Mouse (Mus musculus) ovary, postnatal 14 days (tissue): Measurements from ENCODE around the gene Chd8.
A peak's percentile ranks its signal among the peaks of the same experiment; 100 is the strongest.
"Not testable (repeated sequence)": the region's sequence is repeated elsewhere in the genome, so short reads cannot be mapped to it uniquely, and the experiment has no call there.

Experiments used
- DNase-seq: peaks from one replicate; pipeline ENCODE4 v3.0.0; 2022; ENCODE audit warnings: low spot score

Gene Chd8

GRCm38 (mm10) chr14:52257484-52258213 lies at the start of gene Chd8:
TSS of gene Chd8 (minus strand) at chr14:52257780.
- peak; percentile 95 for DNase-seq

DNA sequence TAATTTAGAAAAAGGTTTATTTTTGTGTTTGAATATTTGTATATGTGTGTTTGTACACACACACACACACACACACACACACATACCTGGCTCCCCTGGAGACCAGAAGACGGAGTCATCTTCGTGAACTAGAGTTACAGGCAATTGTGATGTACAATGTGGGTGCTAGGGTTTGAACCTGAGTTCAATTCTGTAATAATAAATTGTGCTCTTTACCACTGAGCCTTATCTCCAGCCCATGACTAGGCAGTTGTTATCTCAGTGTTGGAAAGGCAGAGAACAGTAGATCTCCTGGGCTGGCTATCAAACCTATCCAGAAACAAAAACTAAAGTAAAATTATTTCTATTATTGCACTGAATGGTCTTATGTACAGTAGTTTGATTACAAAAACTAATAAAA lies 48.5 kb upstream of the Chd8 start:
- DNase-seq, result no peak

- DNase-seq, result peak; percentile 76
Measured at GRCm38 (mm10) chr14:52304644-52305271, 47.2 kb upstream of the Chd8 start, which contains the start of gene Mettl3. TSS of gene Mettl3 (minus strand) at chr14:52305128.

- DNase-seq, result not testable (repeated sequence)
Measured at GRCm38 (mm10) chr14:52303517-52303916, 45.9 kb upstream of the Chd8 start.

- DNase-seq, result no peak
Measured at GRCm38 (mm10) chr14:52295558-52296264, 38.1 kb upstream of the Chd8 start.

GRCm38 (mm10) chr14:52284191-52284590 lies 26.6 kb upstream of the Chd8 start:
- no peak for DNase-seq

GRCm38 (mm10) chr14:52283629-52284028 lies 26.0 kb upstream of the Chd8 start:
- DNase-seq, result no peak

GRCm38 (mm10) chr14:52279747-52280120 lies 22.2 kb upstream of the Chd8 start:
- DNase-seq, result no peak

- peak; percentile 98 for DNase-seq
Measured at GRCm38 (mm10) chr14:52278932-52279746, 21.6 kb upstream of the Chd8 start, which contains the start of the genes Tox4 and Rab2b. TSS of gene Tox4 (plus strand) at chr14:52279146. TSS of gene Rab2b (minus strand) at chr14:52279545.

DNA sequence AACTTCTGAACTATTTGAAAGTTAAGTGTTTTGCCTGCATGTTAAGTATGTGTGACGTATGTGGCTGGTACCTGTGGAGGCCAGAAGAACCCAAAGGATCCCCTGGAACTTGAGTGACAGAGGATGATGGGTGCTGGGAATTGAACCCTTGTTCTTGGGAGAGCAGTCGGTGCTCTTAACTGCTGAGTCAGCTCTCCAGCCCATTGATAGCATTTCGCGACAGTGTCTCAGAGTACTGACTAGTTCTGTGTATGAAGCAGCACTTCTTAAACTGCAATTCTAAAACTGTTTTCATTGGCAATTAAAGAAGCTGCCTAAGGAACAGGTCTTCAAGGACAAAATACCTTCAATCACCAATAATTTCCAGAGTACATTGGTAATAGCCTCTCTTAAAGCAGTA lies 19.6 kb upstream of the Chd8 start:
- no peak for DNase-seq

DNA sequence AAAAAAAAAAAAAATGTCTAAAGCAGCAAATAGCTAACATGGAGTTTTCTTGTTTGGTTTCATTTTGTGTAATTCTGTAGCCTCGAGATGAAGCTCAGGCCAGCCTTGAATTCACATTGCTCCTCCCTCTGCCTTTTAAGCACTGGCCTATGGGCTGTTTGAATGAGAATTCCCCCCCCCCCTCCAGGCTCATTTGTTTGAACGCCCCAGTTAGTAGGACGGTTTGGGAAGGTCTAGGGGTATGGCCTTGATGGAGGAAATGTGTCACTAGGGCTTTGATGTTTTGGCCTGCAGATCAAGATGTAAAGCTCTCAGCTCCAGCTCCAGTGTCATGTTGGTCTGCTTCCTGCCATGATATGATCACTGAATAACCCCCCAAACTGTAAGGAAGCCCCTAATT lies 15.2 kb upstream of the Chd8 start:
- no peak for DNase-seq

- DNase-seq, result no peak
Measured at GRCm38 (mm10) chr14:52256311-52257175, 1.0 kb downstream of the Chd8 start.

DNA sequence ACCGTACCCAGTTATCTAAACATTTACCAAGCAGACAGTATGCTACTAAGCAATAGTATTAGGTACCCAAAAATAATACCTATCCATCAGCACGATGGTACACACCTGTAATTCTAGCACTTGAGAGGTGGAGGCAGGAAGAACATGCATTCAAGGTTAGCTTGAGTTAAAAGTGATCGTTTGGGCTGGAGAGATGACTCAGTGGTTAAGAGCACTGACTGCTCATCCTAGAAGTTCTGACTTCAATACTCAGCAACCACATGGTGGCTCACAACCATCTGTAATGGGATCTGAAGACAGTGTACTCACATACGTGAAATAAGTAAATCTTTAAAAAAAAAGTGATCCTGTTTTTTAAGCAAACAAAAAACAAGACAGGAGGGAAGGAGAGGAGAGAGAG lies 11.5 kb downstream of the Chd8 start:
- DNase-seq, result no peak

DNA sequence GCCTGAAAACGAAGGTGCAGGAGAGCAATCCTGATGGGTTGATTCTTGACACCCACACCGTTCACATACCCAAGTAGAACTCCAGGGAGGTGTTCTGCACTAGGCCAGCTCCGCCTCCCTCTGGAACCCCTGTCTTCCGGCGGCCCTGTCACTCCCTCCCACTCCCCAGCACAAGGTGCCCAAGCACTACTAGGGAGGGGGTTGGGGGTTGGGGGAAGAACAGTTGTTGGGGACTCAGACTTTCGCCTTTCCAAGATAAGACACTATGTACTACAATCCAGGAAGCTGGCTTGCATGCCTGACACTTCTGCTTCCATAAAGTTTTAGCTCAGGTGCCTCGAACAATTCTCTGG lies 12.9 kb downstream of the Chd8 start:
- DNase-seq, result no peak

DNA sequence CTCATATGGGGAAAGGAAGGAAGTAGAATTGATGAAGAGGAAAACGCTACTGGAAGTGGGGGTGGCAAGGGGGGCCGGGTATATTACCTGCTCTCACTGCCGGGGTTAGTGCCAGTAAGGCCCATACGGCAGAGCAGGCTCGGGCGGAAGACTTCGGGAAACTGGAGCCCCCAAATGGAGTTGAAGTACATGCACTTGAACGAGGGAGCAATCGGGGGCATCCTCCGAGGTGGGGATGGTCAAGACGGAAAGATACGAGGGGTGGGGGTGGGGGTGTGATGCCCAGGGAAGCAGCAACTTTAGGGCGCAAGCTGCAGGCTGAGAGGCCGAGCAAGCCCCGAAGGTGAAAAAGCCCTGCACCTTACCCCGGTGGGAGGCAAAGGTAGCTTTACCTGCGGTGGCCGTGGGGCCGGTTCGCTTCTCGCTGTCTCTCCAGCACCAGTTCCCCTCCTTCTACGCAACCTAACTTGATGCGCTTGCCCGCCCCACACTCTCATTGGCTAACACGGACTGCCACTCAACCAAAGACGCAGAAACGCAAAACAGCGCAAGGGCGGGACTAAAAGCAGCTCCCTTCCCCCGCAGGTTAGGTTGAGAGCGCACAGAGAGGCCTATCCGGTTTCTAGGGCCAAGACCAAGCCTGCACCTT lies 13.4 kb downstream of the Chd8 start:
- peak; percentile 99 for DNase-seq

DNA sequence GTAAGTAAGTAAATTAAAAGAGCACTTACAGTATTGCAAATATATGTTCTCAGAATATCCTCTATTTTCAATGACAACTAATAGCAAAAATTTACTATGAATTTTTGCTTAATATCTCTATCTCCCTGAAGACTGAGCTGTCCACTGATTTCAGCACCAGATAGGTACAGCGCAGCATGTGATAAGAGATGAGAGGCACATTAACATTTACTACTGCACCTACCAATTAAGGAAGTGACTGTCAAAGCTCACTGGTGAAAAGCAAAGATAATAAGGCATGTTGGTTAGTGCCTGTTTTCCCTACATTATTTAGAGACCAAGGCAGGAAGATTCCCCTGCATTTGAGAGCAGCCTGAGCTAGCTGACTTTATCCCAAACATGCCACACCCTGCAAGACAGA lies 21.4 kb downstream of the Chd8 start:
- DNase-seq, result no peak

DNA sequence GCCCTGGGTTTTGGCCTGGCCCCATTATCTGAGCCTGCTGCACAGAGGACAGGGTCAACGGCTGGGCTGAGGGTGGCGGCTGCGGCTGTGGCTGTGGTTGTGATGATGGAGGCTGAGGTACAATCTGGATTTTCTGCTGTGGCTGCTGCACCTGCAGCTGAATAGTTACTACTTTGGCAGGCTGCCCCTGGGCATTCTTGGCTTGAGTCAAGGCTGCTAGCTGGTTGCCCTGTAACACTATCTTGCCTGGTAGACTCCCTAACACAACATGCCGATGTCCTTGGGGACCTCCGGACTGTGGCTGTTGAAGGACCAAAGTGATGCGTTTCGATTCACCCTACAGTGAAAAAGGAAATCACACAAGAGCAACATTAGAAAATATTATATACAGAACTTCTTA lies 22.4 kb downstream of the Chd8 start:
- DNase-seq, result peak; percentile 11

- no peak for DNase-seq
Measured at GRCm38 (mm10) chr14:52232249-52232648, 25.3 kb downstream of the Chd8 start.

DNA sequence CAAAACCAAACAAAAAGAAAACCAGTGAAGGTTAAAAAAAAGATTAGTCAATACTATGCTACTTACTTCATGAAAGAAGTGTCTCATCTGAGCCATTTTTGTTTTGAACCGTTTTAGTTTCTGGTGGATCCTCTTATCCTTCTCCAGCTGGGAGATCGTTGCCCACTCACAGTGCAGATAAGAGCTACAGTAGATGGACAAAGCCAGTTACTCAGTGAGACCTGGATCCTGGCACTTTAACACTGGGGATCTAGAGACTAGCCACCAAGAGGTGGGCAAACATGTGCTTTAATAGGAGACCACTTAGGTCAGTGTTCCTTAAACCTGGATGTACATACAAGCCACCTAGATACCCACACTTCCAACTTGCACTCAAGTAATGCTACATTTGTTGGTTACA lies 31.6 kb downstream of the Chd8 start:
- no peak for DNase-seq

GRCm38 (mm10) chr14:52217261-52217660 lies 40.3 kb downstream of the Chd8 start:
- DNase-seq, result no peak

GRCm38 (mm10) chr14:52199412-52199811 lies 58.2 kb downstream of the Chd8 start:
- DNase-seq, result no peak
